Mouse (Mus musculus) kidney, adult 2 months (tissue): ENCODE results near the gene Arhgap6.

Experiments
- CTCF ChIP-seq: fragments of 200-500 bp; conservative IDR thresholded peaks from 2 replicates; pipeline ENCODE4 v1.5.1; 2011; ENCODE audit warnings: low read depth, mild to moderate bottlenecking, control low read depth, low read length, moderate library complexity, mixed read lengths; ENCODE audit not compliant: insufficient read depth, insufficient read length
- POLR2A ChIP-seq: fragments of 200-500 bp; IDR thresholded peaks from one replicate; pipeline ENCODE4 v1.6.1; 2011; ENCODE audit warnings: low read depth, low read length, control low read depth

DNA sequence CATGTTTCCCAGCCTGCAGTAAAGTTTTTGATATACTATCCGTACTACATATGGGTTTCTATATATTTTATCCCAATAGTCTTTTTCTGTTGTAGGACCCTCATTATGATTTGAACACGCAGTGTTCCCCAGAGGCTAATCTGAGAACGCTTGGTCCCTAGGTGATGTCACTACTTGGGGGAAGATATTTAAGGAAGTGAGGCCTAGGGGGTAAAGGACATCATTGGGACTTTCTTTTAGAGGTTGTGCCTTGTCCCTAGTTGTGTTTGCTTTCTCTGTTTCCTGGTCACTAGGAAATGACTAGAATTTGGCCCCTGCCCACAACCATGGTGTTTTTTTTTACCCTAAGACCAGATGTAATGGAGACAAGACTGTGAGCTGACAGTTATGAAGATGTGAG is 543.3 kb downstream of the Arhgap6 start:
- TF ChIP-seq POLR2A, result no peak
- no peak for TF ChIP-seq CTCF
